Mouse (Mus musculus) bone marrow, adult 2 months (tissue): Measurements from ENCODE around the gene Saa2.

Source experiments
- CTCF ChIP-seq: fragments of 200-500 bp; IDR thresholded peaks from 2 replicates; pipeline ENCODE4 v1.5.1; 2011; ENCODE audit warnings: low read length, control low read depth; ENCODE audit not compliant: control insufficient read depth, insufficient read depth
- POLR2A ChIP-seq: fragments of 200-500 bp; IDR thresholded peaks from 2 replicates; pipeline ENCODE4 v1.6.1; 2011; ENCODE audit warnings: low read depth, mild to moderate bottlenecking, control low read depth, low read length, borderline replicate concordance; ENCODE audit not compliant: control insufficient read depth

DNA sequence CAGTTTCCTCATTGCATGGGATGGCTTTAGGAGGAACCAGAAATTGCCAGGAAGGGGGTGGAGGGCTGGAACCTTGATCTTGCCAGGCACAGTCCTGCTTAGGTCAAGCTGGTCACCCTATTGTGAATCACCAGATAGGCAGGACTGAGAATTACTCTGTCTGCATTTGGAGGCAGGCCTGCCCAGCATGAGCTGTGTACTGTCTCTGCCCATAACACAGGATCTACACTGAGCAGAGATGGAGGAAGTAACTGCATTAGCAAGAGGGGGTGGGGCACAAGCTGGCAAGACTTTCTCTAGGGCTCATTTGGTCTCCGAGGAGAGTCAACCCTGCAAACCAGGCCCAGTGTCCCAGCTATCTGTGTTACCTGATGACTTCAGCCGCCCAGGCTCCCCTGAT, 16.6 kb upstream of the Saa2 start:
- TF ChIP-seq CTCF (no peak), POLR2A (no peak)
